Mouse (Mus musculus): ENCODE data around the gene Oxt. TPM values are rescaled to one million over a fixed set of nuclear protein-coding genes. Genes with fewer than 3 reads are reported as not detected.

The Oxt gene
- polyA plus RNA-seq, 1 experiment from 2014 or later, result not detected

DNA sequence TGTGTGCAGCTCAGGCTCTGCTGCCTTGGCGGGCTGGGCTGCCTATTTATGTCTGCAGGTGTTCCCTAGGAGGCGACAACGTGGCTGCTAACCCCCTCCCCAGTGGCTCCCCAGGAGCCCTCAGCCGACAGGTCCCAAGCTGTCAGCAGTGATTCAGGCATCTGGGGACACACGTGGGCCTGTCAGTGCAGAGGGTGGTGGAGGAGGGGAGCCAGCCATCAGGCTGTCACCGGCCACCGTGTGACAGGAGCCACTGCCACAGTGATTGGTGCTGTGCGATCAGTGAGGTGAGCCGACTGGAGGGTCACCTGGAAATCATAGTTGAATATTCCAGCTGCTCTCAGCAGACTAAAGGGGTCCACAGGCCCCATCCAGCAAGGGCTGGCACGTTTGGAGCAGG, 6.6 kb downstream of the Oxt start, which contains the start of gene Avp:
Gene Avp, minus strand, starts transcription at position 3 of the 400 bp plus-strand sequence.
- no peak for ATAC-seq (ENCODE audit: low read depth)
- Histone ChIP-seq H3K4me2 (ENCODE audit: low read depth, low read length) (no peak within 1 kb of the TSS), H3K9me3 (ENCODE audit: control insufficient read depth, low read length) (no peaks in the 10 kb centered on the region), H3K9ac (ENCODE audit: low read depth, low read length) (no peak within 1 kb of the TSS), H3K4me1 (ENCODE audit: control insufficient read depth, insufficient read depth, low read length) (0 out of 2 replicates have a peak, but pooled peaks cover 4% of the 10 kb centered on the region), H3K27me3 (replicated peaks; ENCODE audit: control insufficient read depth, insufficient read depth, low read length) (peaks cover 58% of the 10 kb centered on the region), H3K4me3 (ENCODE audit: low read depth, low read length) (no peak within 1 kb of the TSS; the same call in 1 of the 2 replicates), H3K27ac (replicated peaks; ENCODE audit: low read depth, low read length) (no peak within 1 kb of the TSS), H3K36me3 (ENCODE audit: control insufficient read depth, insufficient read depth, low read length) (no peaks in the 10 kb centered on the region)
- no peak for DNase-seq (ENCODE audit: low spot score)
- 38% methylated on average over 9 of the region's 10 CpGs for WGBS

DNA sequence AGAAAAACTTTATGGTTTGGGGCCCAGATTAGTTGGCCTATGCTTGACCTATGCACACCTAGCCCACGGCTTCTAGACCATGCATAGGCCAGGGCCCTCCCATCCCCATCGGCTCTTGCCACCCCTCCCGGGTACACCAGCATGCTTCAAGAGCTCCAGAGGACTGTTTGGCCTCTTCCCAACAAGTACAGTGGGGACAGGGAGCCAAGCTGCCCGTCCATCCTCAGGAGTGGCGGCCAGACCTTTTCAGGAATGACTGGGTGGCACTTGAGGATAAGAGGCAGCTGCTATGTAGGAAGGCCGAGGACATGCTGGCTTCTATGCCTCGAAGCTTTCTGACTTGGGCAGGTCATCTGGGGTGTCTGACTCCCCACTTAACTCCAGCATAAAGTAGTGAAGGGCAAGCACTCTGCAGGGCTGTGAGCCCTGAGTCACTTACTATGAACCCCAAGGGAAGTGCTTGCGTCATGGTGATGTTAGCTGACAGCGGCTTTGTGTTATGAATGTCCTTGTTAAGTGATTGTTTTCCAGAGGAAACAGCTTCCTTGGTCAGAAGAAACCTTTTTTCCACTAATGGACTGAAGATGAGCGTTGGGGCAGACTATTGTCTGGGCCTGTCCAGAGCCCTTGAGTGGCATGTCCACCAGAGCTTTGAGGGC, 8.1 kb downstream of the Oxt start:
- ATAC-seq (ENCODE audit: low read depth), result no peak
- no peak overlapping the region for H3K4me3 ChIP-seq (ENCODE audit: low read depth, low read length)
- no peaks in the 10 kb centered on the region for H3K4me1 ChIP-seq (ENCODE audit: control insufficient read depth, insufficient read depth, low read length)
- H3K36me3 ChIP-seq (ENCODE audit: control insufficient read depth, insufficient read depth, low read length), result no peaks in the 10 kb centered on the region
- no peak overlapping the region for H3K4me2 ChIP-seq (ENCODE audit: low read depth, low read length)
- no peak overlapping the region for H3K27ac ChIP-seq (replicated peaks; ENCODE audit: low read depth, low read length)
- peaks cover 44% of the 10 kb centered on the region for H3K27me3 ChIP-seq (replicated peaks; ENCODE audit: control insufficient read depth, insufficient read depth, low read length)
- WGBS, result 80% methylated on average over 10 of the region's 10 CpGs
- no peak overlapping the region for H3K9ac ChIP-seq (ENCODE audit: low read depth, low read length)
- no peak for DNase-seq (ENCODE audit: low spot score)
- H3K9me3 ChIP-seq (ENCODE audit: control insufficient read depth, low read length), result no peaks in the 10 kb centered on the region

- Histone ChIP-seq H3K27ac (replicated peaks; ENCODE audit: low read depth, low read length) (no peak overlapping the region), H3K9ac (ENCODE audit: low read depth, low read length) (no peak overlapping the region), H3K4me3 (ENCODE audit: low read depth, low read length) (no peak overlapping the region), H3K4me1 (ENCODE audit: control insufficient read depth, insufficient read depth, low read length) (no peaks in the 10 kb centered on the region), H3K27me3 (replicated peaks; ENCODE audit: control insufficient read depth, insufficient read depth, low read length) (peaks cover 24% of the 10 kb centered on the region), H3K9me3 (ENCODE audit: control insufficient read depth, low read length) (no peaks in the 10 kb centered on the region), H3K36me3 (ENCODE audit: control insufficient read depth, insufficient read depth, low read length) (peaks cover 7% of the 10 kb centered on the region), H3K4me2 (ENCODE audit: low read depth, low read length) (no peak overlapping the region)
- DNase-seq (ENCODE audit: low spot score) (no peak), ATAC-seq (ENCODE audit: low read depth) (no peak)
- WGBS, result 93% methylated on average over 6 of the region's 6 CpGs
Observed at GRCm38 (mm10) chr2:130586016-130586415, 10.0 kb downstream of the Oxt start.

- Histone ChIP-seq H3K4me3 (ENCODE audit: low read depth, low read length) (no peak overlapping the region), H3K27me3 (replicated peaks; ENCODE audit: control insufficient read depth, insufficient read depth, low read length) (0 out of 2 replicates have a peak, but pooled peaks cover under 1% of the 10 kb centered on the region), H3K9me3 (ENCODE audit: control insufficient read depth, low read length) (no peaks in the 10 kb centered on the region), H3K27ac (replicated peaks; ENCODE audit: low read depth, low read length) (no peak overlapping the region), H3K4me2 (ENCODE audit: low read depth, low read length) (no peak overlapping the region), H3K9ac (ENCODE audit: low read depth, low read length) (no peak overlapping the region), H3K4me1 (ENCODE audit: control insufficient read depth, insufficient read depth, low read length) (no peaks in the 10 kb centered on the region), H3K36me3 (ENCODE audit: control insufficient read depth, insufficient read depth, low read length) (peaks cover 18% of the 10 kb centered on the region)
- DNase-seq (ENCODE audit: low spot score) (no peak), ATAC-seq (ENCODE audit: low read depth) (no peak)
- WGBS, result 76% methylated on average over 2 of the region's 2 CpGs
Observed at GRCm38 (mm10) chr2:130588373-130588772, 12.4 kb downstream of the Oxt start.

DNA sequence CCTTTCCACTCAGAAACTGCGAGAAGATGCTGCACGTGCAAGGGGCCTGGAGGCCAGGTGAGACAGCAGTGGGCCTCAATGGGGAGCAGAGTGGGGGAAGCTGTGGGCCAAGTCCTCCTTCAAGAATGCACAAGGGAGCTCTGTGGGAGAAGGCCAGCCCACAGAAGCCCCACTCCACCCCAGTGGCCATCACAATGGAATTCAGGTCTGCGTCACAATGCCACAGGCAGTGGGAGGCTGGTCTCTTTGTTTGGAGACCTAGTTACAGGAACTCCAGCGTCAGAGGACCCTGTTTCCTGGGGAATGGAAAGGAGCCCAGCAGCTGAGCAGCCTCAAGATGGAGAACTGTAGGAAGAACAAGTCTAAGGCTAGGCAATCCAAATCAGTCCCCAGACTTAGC, 13.2 kb downstream of the Oxt start:
- Histone ChIP-seq H3K27ac (replicated peaks; ENCODE audit: low read depth, low read length) (no peak overlapping the region), H3K4me3 (ENCODE audit: low read depth, low read length) (no peak overlapping the region), H3K9ac (ENCODE audit: low read depth, low read length) (no peak overlapping the region), H3K4me2 (ENCODE audit: low read depth, low read length) (no peak overlapping the region), H3K36me3 (ENCODE audit: control insufficient read depth, insufficient read depth, low read length) (peaks cover 20% of the 10 kb centered on the region), H3K4me1 (ENCODE audit: control insufficient read depth, insufficient read depth, low read length) (no peaks in the 10 kb centered on the region), H3K27me3 (replicated peaks; ENCODE audit: control insufficient read depth, insufficient read depth, low read length) (no peaks in the 10 kb centered on the region), H3K9me3 (ENCODE audit: control insufficient read depth, low read length) (no peaks in the 10 kb centered on the region)
- ATAC-seq (ENCODE audit: low read depth) (0 out of 2 replicates have a peak, but pooled peaks have one; percentile 23), DNase-seq (ENCODE audit: low spot score) (no peak)
- WGBS, result 63% methylated on average over 4 of the region's 4 CpGs

DNA sequence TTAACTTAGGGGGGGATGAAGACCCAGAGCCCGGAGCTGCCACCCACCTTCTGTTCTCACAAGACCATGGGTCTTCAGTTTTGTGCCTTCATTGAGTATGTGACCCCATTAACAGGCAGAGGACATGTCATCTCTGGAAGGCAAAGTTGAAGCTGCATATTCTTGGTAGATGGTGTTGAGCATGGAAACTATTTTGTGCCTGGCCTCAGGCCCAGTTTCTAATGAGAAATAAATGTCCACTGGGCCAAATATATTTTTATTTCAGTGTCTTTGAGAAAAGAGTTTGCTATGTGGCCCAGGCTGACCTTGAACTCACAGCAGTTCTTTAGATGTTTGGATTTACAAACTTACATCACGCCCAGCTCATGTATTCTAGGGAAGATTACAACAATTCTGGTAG, 13.8 kb downstream of the Oxt start:
- WGBS, result 80% methylated on average over 2 of the region's 2 CpGs
- DNase-seq (ENCODE audit: low spot score) (no peak), ATAC-seq (ENCODE audit: low read depth) (no peak)

GRCm38 (mm10) chr2:130591016-130591415, 15.0 kb downstream of the Oxt start:
- 95% methylated on average over 2 of the region's 2 CpGs for WGBS
- H3K27ac ChIP-seq (replicated peaks; ENCODE audit: low read depth, low read length), result no peak overlapping the region
- DNase-seq (ENCODE audit: low spot score) (no peak), ATAC-seq (ENCODE audit: low read depth) (no peak)
- no peaks in the 10 kb centered on the region for H3K9me3 ChIP-seq (ENCODE audit: control insufficient read depth, low read length)
- H3K36me3 ChIP-seq (ENCODE audit: control insufficient read depth, insufficient read depth, low read length), result peaks cover 32% of the 10 kb centered on the region
- no peak overlapping the region for H3K4me2 ChIP-seq (ENCODE audit: low read depth, low read length)
- no peak overlapping the region for H3K9ac ChIP-seq (ENCODE audit: low read depth, low read length)
- H3K4me3 ChIP-seq (ENCODE audit: low read depth, low read length), result no peak overlapping the region
- no peaks in the 10 kb centered on the region for H3K4me1 ChIP-seq (ENCODE audit: control insufficient read depth, insufficient read depth, low read length)
- no peaks in the 10 kb centered on the region for H3K27me3 ChIP-seq (replicated peaks; ENCODE audit: control insufficient read depth, insufficient read depth, low read length)

More for the DNA sequence above, 13.8 kb downstream of the Oxt start:
- no peaks in the 10 kb centered on the region for H3K27me3 ChIP-seq (replicated peaks; ENCODE audit: control insufficient read depth, insufficient read depth, low read length)
- no peaks in the 10 kb centered on the region for H3K9me3 ChIP-seq (ENCODE audit: control insufficient read depth, low read length)
- peaks cover 20% of the 10 kb centered on the region for H3K36me3 ChIP-seq (ENCODE audit: control insufficient read depth, insufficient read depth, low read length)
- no peak overlapping the region for H3K4me2 ChIP-seq (ENCODE audit: low read depth, low read length)
- no peak overlapping the region for H3K9ac ChIP-seq (ENCODE audit: low read depth, low read length)
- H3K4me1 ChIP-seq (ENCODE audit: control insufficient read depth, insufficient read depth, low read length), result no peaks in the 10 kb centered on the region
- H3K27ac ChIP-seq (replicated peaks; ENCODE audit: low read depth, low read length), result no peak overlapping the region
- H3K4me3 ChIP-seq (ENCODE audit: low read depth, low read length), result no peak overlapping the region

DNA sequence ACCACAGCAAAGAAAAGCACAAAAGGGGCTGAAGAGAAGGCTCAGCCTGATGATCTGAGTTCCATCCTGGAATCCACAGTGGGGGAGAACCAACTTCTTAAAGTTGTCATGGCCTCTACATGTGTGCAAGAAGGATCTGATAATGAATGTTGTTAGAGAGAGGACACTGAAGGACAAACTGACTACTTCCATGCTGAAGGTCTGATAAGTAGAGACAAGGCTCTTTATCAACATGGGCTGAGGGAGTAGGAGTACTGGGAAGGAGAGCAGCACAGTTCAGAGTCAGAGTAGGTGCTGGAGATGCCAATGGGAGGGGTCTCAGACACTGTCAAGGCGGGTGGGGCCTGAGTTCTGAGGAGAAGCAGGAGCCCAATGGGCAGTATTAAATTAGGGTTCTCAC, 19.6 kb downstream of the Oxt start:
- Histone ChIP-seq H3K4me3 (ENCODE audit: low read depth, low read length) (no peak overlapping the region), H3K9ac (ENCODE audit: low read depth, low read length) (no peak overlapping the region), H3K27ac (replicated peaks; ENCODE audit: low read depth, low read length) (no peak overlapping the region), H3K27me3 (replicated peaks; ENCODE audit: control insufficient read depth, insufficient read depth, low read length) (no peaks in the 10 kb centered on the region), H3K9me3 (ENCODE audit: control insufficient read depth, low read length) (no peaks in the 10 kb centered on the region), H3K4me2 (ENCODE audit: low read depth, low read length) (no peak overlapping the region), H3K36me3 (ENCODE audit: control insufficient read depth, insufficient read depth, low read length) (peaks cover 57% of the 10 kb centered on the region), H3K4me1 (ENCODE audit: control insufficient read depth, insufficient read depth, low read length) (no peaks in the 10 kb centered on the region)
- ATAC-seq (ENCODE audit: low read depth), result no peak
- WGBS, result 80% methylated on average over 1 of the region's 1 CpGs
- DNase-seq (ENCODE audit: low spot score), result no peak

GRCm38 (mm10) chr2:130597601-130598010, 21.6 kb downstream of the Oxt start:
- Histone ChIP-seq H3K4me1 (ENCODE audit: control insufficient read depth, insufficient read depth, low read length) (no peaks in the 10 kb centered on the region), H3K4me2 (ENCODE audit: low read depth, low read length) (no peak overlapping the region), H3K27ac (replicated peaks; ENCODE audit: low read depth, low read length) (no peak overlapping the region), H3K9me3 (ENCODE audit: control insufficient read depth, low read length) (no peaks in the 10 kb centered on the region), H3K27me3 (replicated peaks; ENCODE audit: control insufficient read depth, insufficient read depth, low read length) (no peaks in the 10 kb centered on the region), H3K9ac (ENCODE audit: low read depth, low read length) (no peak overlapping the region), H3K4me3 (ENCODE audit: low read depth, low read length) (no peak overlapping the region), H3K36me3 (ENCODE audit: control insufficient read depth, insufficient read depth, low read length) (peaks cover 59% of the 10 kb centered on the region)
- DNase-seq (ENCODE audit: low spot score), result peak; percentile 57
- no peak; the same call in 1 of the 2 replicates for ATAC-seq (ENCODE audit: low read depth)
- 0% methylated on average over 1 of the region's 1 CpGs for WGBS

Data from embryonic facial prominence, embryonic 14.5 days (tissue).